Mouse (Mus musculus) midbrain, embryonic 16.5 days (tissue): ENCODE measurements around the gene Anks4b. TPM values are rescaled to one million over a fixed set of nuclear protein-coding genes. Genes with fewer than 3 reads are reported as not detected.

Experiments used
- ATAC-seq: fragments of 200-750 bp; cut with Nextera tagmentation; 2 replicates; pipeline ENCODE4 v1.8.0; 2017; ENCODE audit warnings: moderate TSS enrichment
- H3K27ac ChIP-seq: fragments of 300-500 bp; sonication (generic); 2 replicates; pipeline ENCODE4 v1.5.1; 2014; ENCODE audit warnings: mild to moderate bottlenecking, low read length, mixed read lengths
- H3K27me3 ChIP-seq: fragments of 300-500 bp; sonication (generic); 2 replicates; pipeline ENCODE4 v1.6.1; 2014; ENCODE audit warnings: low read depth, low read length, mixed read lengths; ENCODE audit not compliant: control insufficient read depth, insufficient read depth
- H3K36me3 ChIP-seq: fragments of 300-500 bp; sonication (generic); 2 replicates; pipeline ENCODE4 v1.6.1; 2014; ENCODE audit warnings: mild to moderate bottlenecking, low read length, moderate library complexity, mixed read lengths; ENCODE audit not compliant: control insufficient read depth, insufficient read depth
- H3K4me1 ChIP-seq: fragments of 300-500 bp; sonication (generic); 2 replicates; pipeline ENCODE4 v1.6.1; 2014; ENCODE audit warnings: mild to moderate bottlenecking, low read length, mixed read lengths; ENCODE audit not compliant: control insufficient read depth, insufficient read depth
- H3K4me2 ChIP-seq: fragments of 300-500 bp; sonication (generic); 2 replicates; pipeline ENCODE4 v1.6.1; 2014; ENCODE audit warnings: mild to moderate bottlenecking, low read length, mixed read lengths
- H3K4me3 ChIP-seq: fragments of 300-500 bp; sonication (generic); 2 replicates; pipeline ENCODE4 v1.5.1; 2014; ENCODE audit warnings: low read depth, mild to moderate bottlenecking, low read length, moderate library complexity, mixed read lengths
- H3K9ac ChIP-seq: fragments of 300-500 bp; sonication (generic); 2 replicates; pipeline ENCODE4 v1.6.1; 2014; ENCODE audit warnings: low read depth, low read length, mixed read lengths
- H3K9me3 ChIP-seq: fragments of 300-500 bp; sonication (generic); replicated peaks from 2 replicates; pipeline ENCODE4 v1.6.1; 2014; ENCODE audit warnings: mild to moderate bottlenecking, low read length, mixed read lengths; ENCODE audit not compliant: control insufficient read depth, poor library complexity, severe bottlenecking
- WGBS: fragments of 180-500 bp; shearing (Covaris S2); extraction: QIAGEN DNeasy Blood & Tissue Kit; methylation state at CpG from one replicate; pipeline ENCODE4 v1.1.7; 2014; 5-methylcytosine and 5-hydroxymethylcytosine counted together
- polyA plus RNA-seq: library from polyadenylated mRNA; unstranded; fragments of >200 nt; fragmentation: Nextera tagmentation; extraction: Ambion mirVana; gene quantifications from 2 replicates; pipeline ENCODE4 v1.2.1, GENCODE M21; 2015

The Anks4b gene
- polyA plus RNA-seq, 1 experiment from 2014 or later: not detected

- ATAC-seq: no peak
Measured at GRCm38 (mm10) chr7:120180547-120180946, 6.9 kb downstream of the Anks4b start.

GRCm38 (mm10) chr7:120181401-120182230, 8.0 kb downstream of the Anks4b start:
- no peaks in the 10 kb centered on the region for H3K36me3 ChIP-seq
- H3K27ac ChIP-seq: no peak overlapping the region
- no peak overlapping the region for H3K4me2 ChIP-seq
- H3K9me3 ChIP-seq: no peaks in the 10 kb centered on the region
- no peaks in the 10 kb centered on the region for H3K4me1 ChIP-seq
- no peaks in the 10 kb centered on the region for H3K27me3 ChIP-seq
- 92% methylated on average over 4 of the region's 4 CpGs for WGBS
- H3K9ac ChIP-seq: no peak overlapping the region
- H3K4me3 ChIP-seq: no peak overlapping the region
- ATAC-seq: no peak

More at GRCm38 (mm10) chr7:120180547-120180946, 6.9 kb downstream of the Anks4b start:
- no peak overlapping the region for H3K4me3 ChIP-seq
- no peak overlapping the region for H3K27ac ChIP-seq
- no peaks in the 10 kb centered on the region for H3K4me1 ChIP-seq
- H3K4me2 ChIP-seq: no peak overlapping the region
- no peaks in the 10 kb centered on the region for H3K9me3 ChIP-seq
- no peaks in the 10 kb centered on the region for H3K36me3 ChIP-seq
- WGBS: 86% methylated on average over 5 of the region's 5 CpGs
- no peaks in the 10 kb centered on the region for H3K27me3 ChIP-seq
- H3K9ac ChIP-seq: no peak overlapping the region

GRCm38 (mm10) chr7:120182891-120183290, 9.2 kb downstream of the Anks4b start:
- H3K4me1 ChIP-seq: no peaks in the 10 kb centered on the region
- no peak overlapping the region for H3K4me2 ChIP-seq
- H3K27me3 ChIP-seq: no peaks in the 10 kb centered on the region
- no peak overlapping the region for H3K4me3 ChIP-seq
- no peak for ATAC-seq
- no peak overlapping the region for H3K27ac ChIP-seq
- no peaks in the 10 kb centered on the region for H3K9me3 ChIP-seq
- H3K9ac ChIP-seq: no peak overlapping the region
- no peaks in the 10 kb centered on the region for H3K36me3 ChIP-seq

GRCm38 (mm10) chr7:120188946-120189345, 15.3 kb downstream of the Anks4b start:
- Histone ChIP-seq H3K4me1 (no peaks in the 10 kb centered on the region; the same call in 1 of the 2 replicates), H3K27ac (no peak overlapping the region), H3K36me3 (no peaks in the 10 kb centered on the region), H3K27me3 (no peaks in the 10 kb centered on the region), H3K9me3 (no peaks in the 10 kb centered on the region), H3K4me2 (no peak overlapping the region), H3K9ac (no peak overlapping the region), H3K4me3 (no peak overlapping the region)
- 87% methylated on average over 5 of the region's 5 CpGs for WGBS
- ATAC-seq: no peak

- H3K4me1 ChIP-seq: no peaks in the 10 kb centered on the region; the same call in 1 of the 2 replicates
- H3K27me3 ChIP-seq: no peaks in the 10 kb centered on the region
- no peak overlapping the region for H3K9ac ChIP-seq
- WGBS: 76% methylated on average over 8 of the region's 8 CpGs
- no peaks in the 10 kb centered on the region for H3K9me3 ChIP-seq
- no peak overlapping the region for H3K4me3 ChIP-seq
- no peaks in the 10 kb centered on the region for H3K36me3 ChIP-seq
- ATAC-seq: no peak
- no peak overlapping the region for H3K27ac ChIP-seq
- H3K4me2 ChIP-seq: no peak overlapping the region
Measured at GRCm38 (mm10) chr7:120189369-120190149, 15.9 kb downstream of the Anks4b start.

DNA sequence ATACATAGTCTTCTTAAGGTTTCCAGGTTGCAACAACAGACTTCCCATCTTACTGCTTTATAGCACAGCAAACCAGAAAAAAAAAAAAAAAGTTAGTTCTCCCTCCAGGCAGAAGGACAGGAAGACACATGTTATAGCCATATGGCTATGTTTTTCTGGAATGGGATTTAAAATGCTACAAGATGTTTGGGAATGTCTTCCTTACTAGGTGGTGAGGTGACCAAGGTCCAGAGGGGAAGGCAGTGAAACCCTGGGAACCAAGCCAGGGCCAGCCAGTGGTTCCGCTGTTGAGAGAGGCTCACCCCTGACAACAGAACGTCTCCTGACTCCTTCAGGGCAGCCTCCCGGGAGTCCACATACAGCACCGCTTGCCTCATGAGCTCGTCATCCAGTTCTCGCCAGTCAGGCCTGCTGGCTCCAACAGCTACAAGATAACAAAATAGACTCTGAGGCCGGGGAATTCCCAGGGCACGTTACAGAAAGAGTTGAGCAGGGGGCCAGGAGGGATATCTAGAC, 16.6 kb downstream of the Anks4b start:
- H3K4me1 ChIP-seq: no peaks in the 10 kb centered on the region; the same call in 1 of the 2 replicates
- no peak overlapping the region for H3K4me3 ChIP-seq
- no peaks in the 10 kb centered on the region for H3K27me3 ChIP-seq
- H3K9ac ChIP-seq: no peak overlapping the region
- ATAC-seq: no peak
- no peaks in the 10 kb centered on the region for H3K9me3 ChIP-seq
- no peak overlapping the region for H3K27ac ChIP-seq
- no peaks in the 10 kb centered on the region for H3K36me3 ChIP-seq
- no peak overlapping the region for H3K4me2 ChIP-seq
- 64% methylated on average over 8 of the region's 8 CpGs for WGBS

- no peaks in the 10 kb centered on the region; the same call in 1 of the 2 replicates for H3K4me1 ChIP-seq
- 63% methylated on average over 3 of the region's 3 CpGs for WGBS
- no peaks in the 10 kb centered on the region for H3K27me3 ChIP-seq
- no peak for ATAC-seq
- no peak overlapping the region for H3K9ac ChIP-seq
- no peaks in the 10 kb centered on the region for H3K9me3 ChIP-seq
- no peaks in the 10 kb centered on the region for H3K36me3 ChIP-seq
- H3K4me3 ChIP-seq: no peak overlapping the region
- H3K4me2 ChIP-seq: no peak overlapping the region
- no peak overlapping the region for H3K27ac ChIP-seq
Measured at GRCm38 (mm10) chr7:120192207-120192606, 18.5 kb downstream of the Anks4b start.

DNA sequence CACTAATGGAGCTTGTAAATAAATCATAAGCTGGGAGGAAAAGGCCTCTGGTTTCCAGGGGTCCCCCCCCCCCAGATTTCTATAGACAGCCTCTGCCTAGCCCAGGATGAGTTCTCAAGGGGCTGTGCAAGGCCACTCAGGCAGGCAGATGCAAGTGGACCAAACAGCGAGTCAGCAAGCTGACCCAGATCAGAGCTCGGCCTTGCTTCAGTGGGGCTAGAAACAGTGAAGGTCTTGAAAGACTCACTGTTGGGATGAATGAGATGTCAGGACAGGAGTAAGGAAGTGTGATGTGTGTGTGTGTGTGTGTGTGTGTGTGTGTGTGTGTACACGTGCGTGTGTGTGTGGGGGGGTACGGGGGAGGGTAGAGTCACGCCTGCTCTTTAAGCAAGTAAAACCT, 19.2 kb downstream of the Anks4b start:
- no peak for ATAC-seq
- Histone ChIP-seq H3K9ac (no peak overlapping the region), H3K27me3 (no peaks in the 10 kb centered on the region), H3K4me3 (no peak overlapping the region), H3K27ac (no peak overlapping the region), H3K4me2 (no peak overlapping the region), H3K4me1 (no peaks in the 10 kb centered on the region; the same call in 1 of the 2 replicates), H3K36me3 (no peaks in the 10 kb centered on the region), H3K9me3 (no peaks in the 10 kb centered on the region)
- 85% methylated on average over 6 of the region's 6 CpGs for WGBS

- peak; percentile 65; the same call in 1 of the 2 replicates for ATAC-seq
- no peak overlapping the region for H3K4me3 ChIP-seq
- no peak overlapping the region for H3K27ac ChIP-seq
- H3K4me1 ChIP-seq: no peaks in the 10 kb centered on the region; the same call in 1 of the 2 replicates
- H3K36me3 ChIP-seq: no peaks in the 10 kb centered on the region
- H3K9ac ChIP-seq: no peak overlapping the region
- H3K4me2 ChIP-seq: no peak overlapping the region
- 50% methylated on average over 4 of the region's 4 CpGs for WGBS
- no peaks in the 10 kb centered on the region for H3K9me3 ChIP-seq
- H3K27me3 ChIP-seq: peaks cover 4% of the 10 kb centered on the region; the same call in 1 of the 2 replicates
Measured at GRCm38 (mm10) chr7:120195207-120195606, 21.5 kb downstream of the Anks4b start.
